Mouse (Mus musculus) thymus, postnatal 10 days (tissue): Measurements from ENCODE around the gene Gm6465.
"Not testable (repeated sequence)": the region's sequence is repeated elsewhere in the genome, so short reads cannot be mapped to it uniquely, and the experiment has no call there.

Source experiments
- DNase-seq, 2 experiments: peaks; one replicate each; pipeline ENCODE4 v3.0.0; 2021; ENCODE audit warnings: low spot score in 2 of 2

Gm6465 gene

DNA sequence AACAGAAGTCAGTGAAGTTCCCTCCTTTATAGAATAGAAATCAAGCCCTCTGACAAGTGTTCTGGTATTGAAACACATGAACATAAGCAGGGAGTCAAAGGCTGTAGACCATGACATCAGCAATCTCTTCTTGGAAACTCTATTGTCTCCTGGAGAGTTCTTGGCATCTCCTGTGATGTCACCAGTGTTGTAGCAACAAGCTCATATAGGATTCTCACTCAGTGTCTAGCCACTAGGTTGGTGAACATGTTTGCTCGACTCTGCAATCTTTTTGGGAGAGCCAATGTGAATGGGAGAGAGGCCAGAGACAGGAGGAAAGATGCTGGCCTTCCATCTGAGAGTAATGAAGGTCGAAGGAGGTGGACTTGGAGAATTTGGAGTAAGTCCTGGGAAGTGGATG lies at the start of gene Gm6465:
Gene Gm6465 (plus strand): TSS at position 301 of the 400 bp plus-strand sequence.
- not testable (repeated sequence) for DNase-seq

GRCm38 (mm10) chr5:11845824-11846223 lies 485 bp downstream of the Gm6465 start:
- DNase-seq, result not testable (repeated sequence)

- DNase-seq, result peak in 1 of 2 experiments; percentile 3
Measured at GRCm38 (mm10) chr5:11857909-11858308, 12.6 kb downstream of the Gm6465 start.
